Mouse (Mus musculus): ENCODE data around the gene Pde4d.

Pde4d gene

DNA sequence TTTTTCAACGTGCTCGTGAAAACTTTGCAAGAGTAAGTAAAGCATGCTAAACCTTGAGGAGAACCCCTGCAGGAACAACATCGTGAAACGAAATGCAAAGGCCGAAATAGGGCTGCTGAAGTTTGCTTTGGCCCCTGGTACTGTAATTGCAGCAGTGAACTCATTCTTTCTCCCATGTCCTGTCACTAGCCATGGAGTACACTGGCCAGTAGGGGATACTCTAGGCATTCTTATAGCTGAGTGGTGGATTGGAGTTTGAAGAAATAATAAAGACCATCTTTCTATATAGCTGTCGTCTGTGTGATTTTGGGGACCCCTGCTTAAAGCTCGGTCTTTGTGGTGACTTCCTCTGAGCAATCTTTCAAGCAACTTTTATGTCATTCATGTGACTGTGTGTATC lies 906.5 kb downstream of the Pde4d start:
- in situ Hi-C loops (cut with MboI, MseI): no loop called here

DNA sequence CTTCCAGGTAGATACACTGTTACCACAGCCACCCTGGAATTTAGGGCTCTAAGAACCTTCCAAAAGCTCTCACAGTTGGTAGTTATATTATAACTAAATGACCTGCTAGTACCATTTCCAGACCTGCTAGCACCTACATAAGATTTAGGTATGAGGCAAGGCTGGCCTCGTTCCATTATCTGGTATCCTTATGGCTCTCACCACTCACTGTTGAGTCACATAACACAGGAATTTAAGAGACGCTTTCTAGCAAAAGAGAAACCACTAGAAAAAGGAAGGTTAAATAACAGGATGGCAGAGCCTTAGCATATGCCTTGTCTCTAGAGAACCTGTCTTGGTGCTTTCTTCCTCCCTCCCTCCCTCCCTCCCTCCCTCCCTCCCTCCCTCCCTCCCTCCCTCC lies 910.2 kb downstream of the Pde4d start:
- in situ Hi-C loops (cut with MboI, MseI): no loop called here

DNA sequence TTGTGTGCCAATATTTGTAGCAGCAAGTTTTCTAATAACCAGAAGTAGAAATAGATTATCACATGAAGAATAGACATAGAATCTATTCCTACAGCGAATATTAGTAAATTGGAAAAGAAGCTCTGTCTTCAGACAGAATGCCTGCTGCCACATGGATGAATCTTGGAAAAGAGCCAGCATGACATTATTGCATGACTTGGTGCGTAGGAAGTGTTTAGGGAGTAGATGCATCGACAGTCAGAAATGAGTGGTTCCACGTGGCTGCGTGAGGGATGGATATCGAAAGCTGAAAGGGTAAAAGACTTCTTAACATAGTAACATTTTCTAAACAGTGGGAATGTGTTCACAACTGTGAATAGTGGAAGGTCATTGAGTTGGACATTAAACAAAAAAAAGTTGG lies 912.6 kb downstream of the Pde4d start:
- in situ Hi-C loops (cut with MboI, MseI): no loop called here

DNA sequence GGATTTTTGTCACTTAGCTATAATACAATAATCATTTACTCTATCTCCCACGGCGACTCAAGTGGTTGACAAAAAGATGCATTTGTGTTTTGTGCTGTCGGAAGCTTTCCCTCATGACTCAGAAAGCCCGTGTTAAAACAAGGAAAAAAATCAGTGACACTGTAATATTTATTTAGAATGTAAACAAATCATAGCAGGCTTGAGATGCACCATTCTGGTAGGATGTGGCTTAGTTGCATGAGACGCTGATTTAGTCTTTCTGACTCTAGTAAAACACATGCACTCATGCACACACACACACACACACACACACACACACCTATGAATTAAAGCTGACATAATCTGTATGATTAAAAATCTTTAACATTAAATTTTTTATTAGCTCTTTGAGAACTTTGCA lies 924.7 kb downstream of the Pde4d start:
- in situ Hi-C loops (cut with MboI, MseI): no loop called here

DNA sequence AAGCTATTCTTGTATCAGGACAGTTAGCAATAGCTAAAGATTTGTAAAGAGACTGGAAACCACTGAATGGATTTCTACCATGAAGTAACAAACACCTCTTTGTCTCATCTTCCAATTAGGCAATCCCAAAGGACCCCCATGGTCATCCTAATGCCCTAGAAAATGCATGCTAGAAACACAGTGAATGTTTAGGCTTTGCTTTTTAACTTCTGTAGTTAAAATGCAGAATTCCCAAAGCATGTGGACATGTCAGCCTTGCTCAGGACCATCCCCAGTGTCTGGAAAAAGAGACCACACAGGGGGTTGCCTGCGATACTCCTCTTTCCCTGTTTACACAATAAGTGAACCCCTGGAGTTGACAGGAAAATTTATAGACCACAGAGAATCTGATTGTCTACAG lies 926.9 kb downstream of the Pde4d start:
- in situ Hi-C loops (cut with MboI, MseI): no loop called here

DNA sequence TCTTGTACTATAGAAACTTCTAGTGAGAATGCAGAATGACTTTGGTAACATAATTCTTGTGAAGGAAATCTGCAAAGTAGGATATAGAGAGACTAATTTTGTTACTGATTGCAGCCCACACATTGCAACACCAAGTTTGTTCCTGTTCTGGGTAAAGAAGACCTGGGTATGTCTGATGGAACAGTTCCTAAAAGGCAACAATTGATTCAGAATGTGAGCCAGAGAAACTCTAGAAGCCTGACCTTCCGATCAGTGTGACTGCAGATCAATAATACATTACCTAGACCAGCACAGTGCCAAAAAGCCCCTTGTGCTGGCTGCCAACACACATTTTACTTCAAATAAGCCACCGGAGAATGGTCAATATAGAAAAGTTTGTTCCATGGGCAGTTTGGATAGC lies 930.4 kb downstream of the Pde4d start:
- in situ Hi-C loops (cut with MboI, MseI): no loop called here

DNA sequence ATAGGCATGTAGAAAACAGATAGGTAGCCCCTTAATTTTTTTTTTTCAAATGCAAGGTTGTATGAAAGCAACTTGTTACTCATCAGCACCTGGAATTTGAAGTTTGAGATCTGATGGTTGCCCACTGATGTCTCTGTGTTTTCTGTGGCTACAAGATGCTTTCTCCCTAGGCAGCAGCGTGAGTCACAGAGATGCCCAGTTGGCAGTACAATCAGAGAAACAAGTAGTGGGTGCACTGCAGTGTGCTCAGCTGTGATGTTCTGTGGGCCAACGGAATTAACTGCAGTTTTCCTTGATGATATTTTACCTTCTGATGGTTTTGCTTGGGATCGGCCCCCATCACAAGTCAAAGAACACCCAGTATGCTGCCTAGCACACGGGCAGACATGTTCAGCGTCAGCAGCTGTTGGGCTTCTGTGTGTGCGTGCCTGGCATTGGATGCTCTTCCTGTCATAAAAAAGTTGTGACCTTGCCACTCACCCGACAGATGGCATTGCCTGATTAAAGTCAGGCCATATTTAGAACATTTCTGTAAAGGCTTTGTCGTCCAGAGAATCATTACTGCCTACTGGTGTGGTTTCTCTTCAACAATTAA lies 939.0 kb downstream of the Pde4d start:
- in situ Hi-C loops (cut with MboI, MseI): no loop called here

DNA sequence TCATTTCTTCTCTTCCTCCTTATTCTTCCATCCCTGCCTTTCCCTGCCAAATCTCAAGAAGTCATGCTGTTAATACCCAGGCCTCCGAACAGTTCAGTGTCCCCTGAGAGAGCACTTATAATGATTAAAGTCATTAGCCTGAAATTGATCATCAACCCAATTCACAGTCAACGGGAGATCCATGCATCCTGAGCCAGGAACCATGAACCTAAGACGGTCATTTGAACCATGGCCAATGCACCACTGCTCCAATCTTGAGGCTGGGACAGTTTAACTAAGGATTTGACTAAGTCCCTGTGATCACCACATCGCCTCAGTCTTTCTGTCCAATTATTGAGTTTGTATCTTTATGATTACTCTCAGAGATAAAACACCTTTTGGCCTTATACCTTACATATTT lies 952.6 kb downstream of the Pde4d start:
- in situ Hi-C loops (cut with MboI, MseI): no loop called here

DNA sequence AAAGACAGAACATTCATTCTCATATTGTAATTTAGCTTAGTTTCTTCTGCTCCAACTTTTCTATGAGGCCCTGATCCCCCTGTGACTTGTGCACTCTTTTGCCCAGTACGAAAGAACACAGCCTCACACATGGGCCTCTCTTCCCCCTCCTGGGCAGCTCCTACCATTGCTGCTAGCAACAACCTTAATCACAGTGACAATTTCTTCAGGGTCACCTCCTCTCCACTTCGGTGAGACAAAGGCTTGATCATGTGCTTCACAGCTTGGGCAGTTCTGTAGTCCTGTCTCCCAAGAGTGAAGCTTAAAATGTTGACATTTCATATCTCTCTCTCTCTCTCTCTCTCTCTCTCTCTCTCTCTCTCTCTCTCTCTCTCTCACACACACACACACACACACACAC lies 953.2 kb downstream of the Pde4d start:
- in situ Hi-C loops (cut with MboI, MseI): no loop called here

DNA sequence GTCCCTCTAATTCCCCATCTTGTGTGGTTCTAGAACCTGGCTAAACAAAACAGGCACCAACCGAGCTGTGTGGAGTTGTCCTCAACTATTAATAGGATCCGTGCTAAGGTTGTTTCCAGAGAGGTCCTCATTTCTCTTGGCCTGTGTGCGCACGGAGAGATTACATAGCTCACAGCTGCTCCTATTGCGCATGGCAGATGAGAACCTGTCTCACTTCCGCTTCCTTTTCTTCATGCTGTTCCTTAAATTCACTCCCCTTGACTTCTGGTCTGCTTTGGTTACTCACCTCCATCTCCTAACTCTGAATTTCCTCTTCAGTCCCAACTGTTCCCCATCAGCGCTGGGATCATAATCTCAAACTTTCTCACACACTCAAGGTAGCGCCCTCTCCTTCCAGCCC lies 956.6 kb downstream of the Pde4d start:
- in situ Hi-C loops (cut with MboI, MseI): no loop called here

DNA sequence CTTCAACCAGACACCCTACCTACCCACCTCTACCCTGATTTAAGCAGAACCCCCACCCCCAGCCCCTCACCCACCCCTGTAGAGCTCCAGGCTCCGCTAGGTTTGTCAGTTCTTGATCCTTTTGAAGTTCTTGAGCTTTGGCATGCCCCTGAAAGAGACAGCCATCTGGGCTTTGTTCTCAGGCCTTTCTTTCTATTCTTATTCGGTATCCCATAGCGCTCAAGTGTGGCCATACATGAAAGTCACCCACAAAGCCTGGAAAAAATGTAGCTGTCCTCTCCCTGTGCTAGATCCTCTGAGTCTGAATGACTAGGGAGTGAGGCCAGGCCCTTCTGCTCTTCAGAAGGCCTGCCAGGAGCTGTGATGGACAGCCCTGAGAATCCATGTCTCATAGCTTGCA lies 957.6 kb downstream of the Pde4d start:
- in situ Hi-C loops (cut with MboI, MseI): no loop called here

DNA sequence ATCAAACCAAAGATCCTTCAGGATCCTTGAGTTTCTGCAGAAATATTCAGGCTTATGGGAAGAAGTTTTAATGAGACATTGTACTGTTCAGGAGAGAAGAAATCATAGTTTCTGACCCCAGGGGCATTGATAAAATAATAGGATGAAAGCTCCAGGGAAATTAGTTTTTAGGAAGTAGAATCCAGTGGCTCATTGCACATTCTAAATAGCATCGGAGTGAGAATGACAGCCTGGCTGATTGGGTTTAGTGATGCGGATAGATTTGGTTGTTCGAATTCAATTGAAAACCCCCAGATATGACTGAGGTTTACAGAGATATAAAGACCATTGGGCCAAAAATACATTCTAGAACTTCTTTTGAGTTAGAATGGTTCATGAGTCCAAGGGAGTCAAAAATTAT lies 970.7 kb downstream of the Pde4d start:
- in situ Hi-C loops (cut with MboI, MseI): no loop called here

DNA sequence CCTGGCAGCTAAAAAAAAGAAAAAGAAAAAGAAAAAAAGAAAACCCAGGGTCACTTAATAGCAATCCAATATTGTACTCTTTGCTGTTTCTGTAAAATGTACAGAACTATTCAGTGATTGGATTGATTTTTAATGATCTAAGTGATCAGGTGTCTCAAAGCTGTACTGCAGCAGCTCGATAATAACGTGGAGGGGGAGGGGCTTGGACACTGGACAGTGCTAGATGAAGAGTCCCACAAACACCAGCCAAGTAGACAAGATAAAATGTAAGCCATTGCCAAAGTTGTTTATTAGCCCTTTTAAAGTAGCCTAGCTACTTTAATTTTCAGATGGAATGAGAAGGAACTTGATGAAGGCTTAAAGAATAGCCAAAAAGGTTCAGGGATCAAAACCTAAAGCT lies 975.2 kb downstream of the Pde4d start:
- in situ Hi-C loops (cut with MboI, MseI): no loop called here

DNA sequence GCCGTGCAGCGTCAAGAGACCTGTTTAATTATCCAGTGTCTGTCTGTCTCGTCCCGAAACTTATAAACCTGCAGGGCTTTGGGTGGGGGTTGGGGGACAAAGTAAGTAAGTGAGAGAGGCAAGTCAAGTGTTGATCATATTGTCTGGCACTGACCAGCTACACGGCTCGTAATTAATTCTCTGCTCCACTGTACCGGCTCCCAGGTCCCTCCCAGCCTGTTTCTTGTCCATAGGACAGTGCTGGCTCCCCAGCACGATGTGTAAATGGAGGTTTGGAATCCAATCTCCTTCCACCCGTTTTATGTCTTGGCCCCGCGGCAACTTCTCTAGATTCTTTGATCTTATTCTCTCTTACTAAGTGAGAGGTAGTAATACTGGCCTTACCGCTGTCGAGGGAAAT lies 975.8 kb downstream of the Pde4d start:
- in situ Hi-C loops (cut with MboI, MseI): no loop called here

DNA sequence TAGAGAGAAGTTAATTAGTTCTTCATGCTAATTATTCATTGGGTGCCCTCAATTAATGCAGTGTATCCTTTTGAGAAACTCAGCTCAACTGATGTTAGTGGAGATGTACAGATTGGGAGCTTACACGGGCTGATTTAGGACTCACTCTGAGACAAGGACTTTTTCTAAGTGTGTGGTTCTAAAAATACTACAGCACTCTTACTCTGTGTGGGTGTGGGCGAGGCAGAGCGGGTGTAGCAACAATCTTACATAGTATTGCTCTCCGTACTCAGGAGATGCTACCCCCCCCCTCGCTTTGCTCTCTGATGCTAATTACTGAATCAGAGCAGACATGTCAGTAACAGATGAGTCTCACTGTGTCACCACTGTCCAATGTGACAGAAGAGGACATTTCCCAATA lies 976.3 kb downstream of the Pde4d start:
- in situ Hi-C loops (cut with MboI, MseI): no loop called here

DNA sequence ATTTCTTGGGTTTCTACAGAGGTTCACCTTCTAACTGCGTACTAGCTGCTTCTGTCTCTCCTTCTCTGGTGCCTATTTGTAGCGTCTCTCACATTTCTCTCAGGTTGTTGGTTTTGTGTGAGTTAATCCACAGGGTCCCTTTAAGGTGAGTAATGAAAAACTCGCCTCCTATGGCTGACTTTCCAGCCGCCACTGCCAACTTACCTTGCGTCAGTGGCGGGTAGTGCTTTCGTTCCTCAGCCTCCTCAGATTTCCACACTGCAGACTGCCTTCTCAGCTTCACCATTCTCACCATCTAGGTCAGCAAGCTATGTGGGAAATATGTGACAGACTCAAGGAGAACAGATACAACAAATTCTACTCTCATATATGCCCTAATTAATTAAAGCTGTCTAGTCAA lies 977.8 kb downstream of the Pde4d start:
- in situ Hi-C loops (cut with MboI, MseI): no loop called here

DNA sequence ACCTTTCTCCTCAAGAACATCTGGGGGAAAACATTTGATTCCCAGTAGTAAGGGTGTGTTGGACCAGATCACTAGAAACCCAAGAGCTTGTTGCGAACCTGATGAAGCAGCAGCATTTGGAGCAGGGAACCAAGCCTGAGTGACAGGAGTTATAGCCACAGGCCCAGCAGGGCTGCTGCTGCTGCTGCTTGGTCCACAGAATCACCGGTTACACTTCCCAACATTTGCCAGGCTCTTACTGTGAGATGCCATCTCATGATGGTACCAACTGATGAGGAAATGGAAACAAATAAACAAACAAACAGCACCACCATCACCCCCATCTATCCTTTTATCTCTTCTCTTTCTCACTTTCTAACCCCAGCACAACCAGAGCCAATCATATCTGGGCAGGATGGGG lies 979.8 kb downstream of the Pde4d start:
- in situ Hi-C loops (cut with MboI, MseI): no loop called here

DNA sequence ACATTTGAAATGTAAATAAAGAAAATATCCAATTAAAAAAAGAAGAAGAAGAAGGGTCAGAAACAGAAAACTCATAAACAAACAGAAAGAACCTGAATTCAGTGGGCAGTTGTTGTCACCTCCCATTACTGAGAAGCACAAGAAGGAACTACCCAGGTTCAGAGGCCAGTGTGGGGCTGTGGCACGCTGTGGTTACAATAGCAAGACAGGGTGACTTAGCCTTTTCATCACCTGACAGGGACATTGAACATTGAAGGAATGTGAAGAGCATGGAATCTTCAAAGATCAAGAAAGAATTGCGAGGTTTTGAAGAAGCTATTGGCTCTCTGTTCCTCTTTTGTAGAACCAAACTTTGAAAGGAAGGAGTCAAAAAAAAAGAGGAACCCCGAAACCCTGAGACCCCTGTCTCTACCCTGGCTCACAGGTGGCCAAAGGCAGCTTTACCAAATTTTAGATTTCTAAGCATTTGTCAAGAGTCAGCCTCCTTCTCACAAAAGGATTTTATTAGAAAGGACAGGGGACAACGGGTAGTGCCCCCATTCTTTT lies 987.6 kb downstream of the Pde4d start:
- in situ Hi-C loops (cut with MboI, MseI): no loop called here

DNA sequence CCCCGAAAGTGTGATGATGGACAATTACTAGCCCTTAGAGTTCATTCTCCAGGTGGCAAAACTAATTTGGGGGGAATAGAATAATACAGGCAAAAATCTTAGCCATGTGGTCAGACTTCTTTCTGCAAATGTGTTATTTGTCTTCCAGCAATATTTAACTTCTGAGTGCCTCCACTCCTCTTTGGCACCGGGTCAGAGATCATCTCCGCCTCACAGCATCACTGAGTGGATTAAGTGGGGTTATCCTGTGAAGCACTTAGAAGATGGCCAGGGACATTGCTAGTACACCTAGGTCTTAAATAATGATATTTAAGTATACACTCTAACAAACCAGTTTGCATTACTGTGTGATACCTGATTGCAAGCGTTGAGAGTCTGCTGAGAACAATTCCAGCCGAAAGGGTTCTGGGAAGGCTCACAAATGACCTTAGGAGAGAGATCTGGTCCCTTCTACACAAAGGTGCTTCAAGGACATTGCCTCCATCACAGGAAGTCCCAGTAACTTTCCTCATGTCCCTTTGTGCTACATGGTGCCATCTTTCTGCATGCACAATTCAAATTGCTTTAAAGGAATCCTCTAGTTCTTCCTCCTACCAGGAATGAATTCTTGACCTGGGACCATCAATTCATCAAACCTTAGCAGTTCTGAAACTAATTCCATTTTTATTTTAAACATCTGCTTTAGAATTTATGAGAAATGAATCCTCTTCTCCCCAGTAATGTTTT lies 989.9 kb downstream of the Pde4d start:
- in situ Hi-C loops (cut with MboI, MseI): no loop called here

DNA sequence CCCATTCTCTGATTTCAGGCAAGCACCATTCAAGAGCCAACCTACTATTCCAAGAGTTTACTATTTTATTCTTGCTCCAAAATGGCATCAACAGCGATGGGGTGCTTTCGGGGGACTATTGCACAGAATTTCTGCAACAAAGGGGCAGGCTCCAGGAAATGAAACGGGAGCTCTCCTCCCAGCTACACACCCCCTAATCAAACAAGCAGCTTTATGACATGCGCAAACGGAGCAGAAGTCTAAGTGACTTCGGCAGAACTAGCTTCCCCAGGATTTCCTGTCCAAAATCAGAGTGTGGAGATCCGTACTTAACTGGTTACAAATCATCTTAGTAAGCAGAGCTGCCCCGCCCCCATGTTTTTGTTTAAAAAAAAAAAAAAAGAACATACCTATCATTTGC lies 990.6 kb downstream of the Pde4d start:
- in situ Hi-C loops (cut with MboI, MseI): no loop called here

DNA sequence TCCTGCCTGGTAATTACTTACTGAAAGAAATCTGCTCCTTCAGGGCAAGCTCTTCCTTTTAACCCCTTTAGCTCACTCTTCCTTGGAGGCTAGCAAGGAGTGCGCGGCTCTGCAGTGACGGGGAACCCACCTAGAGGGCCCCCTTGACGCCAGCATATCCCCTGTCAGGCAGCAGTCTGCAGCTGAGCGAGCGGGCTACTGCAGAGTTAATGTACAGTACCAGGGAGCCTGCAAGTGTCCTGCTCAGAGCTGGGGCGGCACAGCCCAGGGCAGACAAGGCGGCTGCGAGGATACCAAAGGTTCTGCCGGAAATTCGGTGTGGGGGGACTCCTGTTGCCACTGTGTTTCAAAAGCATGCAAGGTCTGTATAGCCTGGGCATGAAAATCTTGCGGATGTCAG lies 991.1 kb downstream of the Pde4d start:
- in situ Hi-C loops (cut with MboI, MseI): no loop called here

DNA sequence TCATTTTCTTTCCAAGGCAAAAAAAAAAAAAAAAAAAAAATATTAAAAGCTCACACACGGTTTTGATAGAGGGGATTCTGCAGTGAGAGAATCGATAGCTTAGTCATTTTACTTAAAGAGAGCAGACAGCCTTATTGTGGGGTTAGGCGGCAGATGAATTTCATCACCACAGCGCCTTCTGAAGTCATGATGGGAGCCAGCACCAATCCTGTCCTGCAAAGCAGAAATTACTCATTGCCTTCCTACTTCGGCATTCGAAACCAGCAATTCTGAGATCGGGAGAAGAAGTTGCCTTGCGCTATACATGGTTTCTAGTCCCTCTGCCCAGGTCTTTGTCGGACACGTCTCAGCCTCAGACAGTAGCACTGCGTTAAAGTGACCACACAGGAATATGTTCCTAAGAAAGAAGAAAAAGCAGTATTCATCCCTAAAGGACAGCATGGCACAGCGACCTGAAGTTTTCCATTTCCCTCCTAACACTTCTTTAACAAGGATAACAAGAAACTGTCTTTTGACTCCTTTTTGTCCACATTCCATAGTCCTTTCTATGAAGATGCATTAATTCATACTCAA lies 991.7 kb downstream of the Pde4d start:
- in situ Hi-C loops (cut with MboI, MseI): no loop called here

DNA sequence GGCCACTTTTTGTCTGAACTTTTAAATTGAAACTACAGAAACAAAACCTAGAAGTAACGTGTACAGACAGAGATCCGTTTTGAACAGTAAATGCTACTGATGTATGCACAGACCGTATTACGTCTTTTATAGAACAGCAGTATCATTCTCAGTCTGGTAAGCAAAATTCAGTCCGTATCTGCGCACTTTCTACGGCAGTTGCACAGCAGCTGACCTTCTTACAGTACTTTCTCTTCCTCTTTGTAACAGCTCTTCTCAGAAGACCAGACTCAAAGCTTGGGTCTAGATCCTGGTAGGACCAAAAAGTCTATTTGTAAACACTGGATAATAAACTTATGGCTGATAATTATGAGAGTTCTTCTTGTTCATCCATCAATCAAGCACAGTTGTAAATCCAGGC lies 996.4 kb downstream of the Pde4d start:
- in situ Hi-C loops (cut with MboI, MseI): no loop called here
